Mouse (Mus musculus) G1E-ER4 (cell line): ENCODE measurements around the gene Fzr1. TPM values are rescaled to one million over a fixed set of nuclear protein-coding genes. Genes with fewer than 3 reads are reported as not detected.

Source experiments
- GATA1 ChIP-seq: IDR thresholded peaks from one replicate; pipeline ENCODE4 v1.8.0; 2012; ENCODE audit warnings: low read length, inconsistent platforms
- polyA plus RNA-seq: library from polyadenylated mRNA; stranded (reverse); fragments of >175 nt; gene quantifications from 2 replicates; pipeline ENCODE4 v1.2.3, GENCODE M21; 2012

Gene Fzr1
- polyA plus RNA-seq, 1 experiment = 111 TPM

DNA sequence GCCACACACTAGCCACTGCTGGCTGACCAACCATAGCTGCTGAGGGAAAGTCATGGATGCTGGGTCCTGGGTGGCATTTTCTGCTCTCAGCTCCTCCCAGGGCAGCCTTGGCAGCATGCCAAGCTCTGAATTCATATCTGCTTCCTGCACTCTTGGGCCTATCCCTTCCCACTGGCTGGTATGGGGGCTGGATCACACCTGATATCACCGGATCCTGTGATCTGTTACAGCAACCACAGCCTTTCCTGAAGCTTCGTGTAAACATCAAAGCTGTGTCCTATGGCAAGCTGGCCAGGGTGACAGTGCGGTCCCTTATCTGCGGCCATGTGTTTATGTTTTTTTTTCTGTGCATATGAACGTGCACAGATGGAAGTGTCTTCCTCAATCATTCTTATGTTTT is 3.7 kb upstream of the Fzr1 start:
- TF ChIP-seq GATA1 = peak; percentile 98

DNA sequence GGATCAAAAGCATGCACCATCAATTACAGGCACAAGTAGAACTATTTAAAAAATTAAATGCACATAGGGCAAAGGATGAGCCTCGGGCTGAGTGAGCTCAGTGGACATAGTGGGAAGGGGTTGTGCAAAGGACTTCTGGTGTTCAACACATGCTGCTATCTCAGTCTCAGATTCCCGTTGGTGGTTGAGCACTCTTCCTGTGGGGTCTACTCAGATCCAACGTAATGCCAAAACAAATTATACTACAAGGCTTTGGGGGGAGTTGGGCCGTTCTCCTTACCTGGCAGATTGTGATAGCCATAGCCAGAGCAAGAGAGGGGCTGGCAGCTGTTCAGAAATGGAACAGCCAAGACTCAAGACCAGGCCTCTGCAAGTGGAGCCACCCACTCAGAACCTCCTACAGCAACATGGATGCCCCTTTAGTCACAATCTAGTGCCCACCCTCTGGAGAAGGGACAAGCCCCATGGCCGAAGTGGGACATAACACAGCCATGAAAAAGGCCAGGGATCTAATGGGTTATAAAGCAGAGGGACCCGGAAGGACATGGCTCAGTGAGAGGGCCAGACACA is 1.6 kb upstream of the Fzr1 start:
- TF ChIP-seq GATA1 = no peak

DNA sequence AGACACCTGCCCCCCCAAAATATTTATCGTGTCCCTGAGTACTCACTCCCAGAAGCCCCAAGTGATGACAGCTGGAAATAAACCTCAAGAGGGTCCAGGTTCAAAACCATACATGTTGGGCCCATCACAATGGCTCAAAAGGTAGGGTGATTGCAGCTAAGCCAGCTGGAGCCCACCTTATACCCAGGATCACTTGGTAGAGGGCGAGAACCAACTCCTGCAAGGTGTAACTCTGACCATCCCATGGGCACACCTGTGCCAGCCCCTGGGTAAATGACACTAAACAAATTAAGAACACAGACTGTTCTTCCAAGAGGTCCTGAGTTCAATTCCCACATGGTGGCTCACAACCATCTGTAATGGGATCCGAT is 852 bp upstream of the Fzr1 start:
- no peak for TF ChIP-seq GATA1

DNA sequence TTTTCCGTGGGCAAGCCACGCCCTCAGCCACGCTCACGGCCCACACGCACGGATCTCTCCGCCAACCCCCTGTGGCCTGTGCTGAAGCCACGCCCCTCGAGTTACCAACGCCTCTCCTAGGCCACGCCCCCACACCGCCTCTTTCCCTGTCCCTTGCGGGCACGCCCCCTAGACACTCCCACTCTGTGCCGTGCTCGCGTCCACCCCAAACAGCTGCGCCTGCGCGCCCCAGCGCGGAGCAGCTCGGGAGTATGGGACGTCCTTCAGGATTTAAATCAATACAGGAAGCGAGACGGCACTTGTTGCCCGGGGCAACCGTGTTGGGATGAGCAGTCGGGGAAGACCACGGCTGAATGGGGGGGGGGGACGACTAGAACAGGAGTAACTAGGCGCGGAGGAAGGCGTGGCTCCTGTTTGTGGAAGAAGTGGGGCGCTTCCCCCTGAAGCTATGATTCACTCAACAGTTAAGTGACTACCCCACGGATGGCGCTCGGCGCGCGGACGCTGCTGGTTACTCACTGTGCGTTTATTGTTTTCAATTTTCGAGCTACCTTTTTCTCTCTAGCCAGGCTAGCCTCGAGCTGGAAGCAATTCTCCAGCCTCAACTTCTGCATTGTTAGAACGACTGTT is 352 bp upstream of the Fzr1 start:
- TF ChIP-seq GATA1 = no peak

DNA sequence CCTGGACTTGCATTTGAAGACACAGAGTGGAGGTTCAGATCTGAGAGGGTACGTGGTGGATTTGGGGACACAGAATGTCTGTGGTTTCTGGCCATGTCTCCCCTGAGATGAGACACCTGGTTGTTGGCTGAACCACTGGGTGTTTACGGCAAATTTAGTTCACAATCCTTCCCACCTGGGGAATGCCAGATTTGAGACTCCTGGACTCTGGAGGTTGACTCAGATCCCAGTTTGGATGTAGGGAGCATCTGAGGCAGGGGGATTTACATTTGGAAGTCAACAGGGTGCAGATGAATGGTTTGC is 1.0 kb downstream of the Fzr1 start:
- TF ChIP-seq GATA1 = no peak

DNA sequence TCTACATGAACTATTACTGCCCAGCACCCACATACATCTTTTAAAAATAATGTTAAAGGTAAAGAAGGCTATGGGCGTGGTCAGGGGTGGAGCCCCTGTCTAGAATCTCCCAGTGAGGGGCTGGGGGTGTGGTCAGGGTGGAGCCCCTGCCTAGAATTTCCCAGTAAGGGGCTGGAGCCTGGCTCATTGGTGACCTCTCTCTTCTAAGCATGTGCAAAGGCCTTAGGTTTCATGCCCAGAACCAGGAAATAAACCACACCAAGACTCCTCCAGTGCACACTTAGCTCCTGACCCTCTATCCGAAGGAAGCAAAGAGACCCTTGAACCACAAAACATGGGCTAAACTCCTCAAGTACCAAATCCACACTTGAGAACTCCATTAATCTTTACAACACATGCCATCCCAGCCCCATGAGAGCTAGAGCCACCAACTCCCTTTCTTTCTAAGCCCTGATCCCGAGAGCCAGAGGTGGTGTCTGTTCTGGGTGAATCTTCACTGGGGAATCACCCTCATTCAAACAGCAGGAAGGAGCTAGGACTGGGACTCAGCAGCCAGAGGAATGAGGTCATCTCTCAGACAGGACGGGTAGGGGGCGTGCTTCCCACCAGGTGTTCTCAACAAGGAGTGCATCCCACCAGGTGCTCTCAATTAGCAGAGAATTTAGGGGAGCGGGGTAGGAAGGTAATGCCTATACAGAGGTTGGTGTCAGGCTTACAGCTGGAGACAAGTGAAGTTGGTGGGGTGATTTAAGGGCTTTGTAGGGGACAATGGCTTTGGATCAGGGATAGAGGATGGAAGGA is 1.6 kb downstream of the Fzr1 start:
- TF ChIP-seq GATA1 = no peak

DNA sequence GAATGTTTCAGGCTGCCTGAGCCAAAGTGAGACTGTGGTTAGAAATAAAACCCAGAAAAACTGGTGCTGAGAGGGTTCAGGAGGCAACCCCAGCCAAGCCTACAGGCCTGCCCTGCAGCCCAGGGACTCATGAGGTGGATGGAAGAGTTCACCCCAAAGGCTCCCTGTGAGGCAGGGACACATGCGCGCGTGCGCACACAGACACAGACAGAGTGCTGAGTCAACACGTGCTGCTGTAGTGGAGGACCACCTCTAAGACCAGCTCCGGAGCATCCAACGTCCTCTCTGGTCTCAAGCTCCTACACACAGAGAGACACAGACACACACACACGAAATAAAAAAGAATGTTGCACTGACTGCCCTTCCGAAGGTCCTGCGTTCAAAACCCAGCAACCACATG is 3.0 kb downstream of the Fzr1 start:
- no peak for TF ChIP-seq GATA1

DNA sequence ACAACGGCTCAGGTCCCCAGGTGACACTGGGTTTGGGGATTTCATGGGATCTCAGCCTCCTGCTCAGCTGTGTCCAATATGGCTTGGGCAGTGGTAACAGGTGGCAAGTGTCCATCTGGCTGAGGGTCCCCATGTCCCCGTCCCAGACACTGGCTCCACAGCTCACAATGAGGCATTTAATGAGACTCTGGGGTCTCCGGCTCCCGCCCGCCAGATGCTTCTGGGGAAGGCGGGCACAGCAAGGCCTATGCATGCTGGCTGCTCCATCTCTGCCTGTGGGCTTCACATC is 11.2 kb downstream of the Fzr1 start:
- TF ChIP-seq GATA1 = no peak

DNA sequence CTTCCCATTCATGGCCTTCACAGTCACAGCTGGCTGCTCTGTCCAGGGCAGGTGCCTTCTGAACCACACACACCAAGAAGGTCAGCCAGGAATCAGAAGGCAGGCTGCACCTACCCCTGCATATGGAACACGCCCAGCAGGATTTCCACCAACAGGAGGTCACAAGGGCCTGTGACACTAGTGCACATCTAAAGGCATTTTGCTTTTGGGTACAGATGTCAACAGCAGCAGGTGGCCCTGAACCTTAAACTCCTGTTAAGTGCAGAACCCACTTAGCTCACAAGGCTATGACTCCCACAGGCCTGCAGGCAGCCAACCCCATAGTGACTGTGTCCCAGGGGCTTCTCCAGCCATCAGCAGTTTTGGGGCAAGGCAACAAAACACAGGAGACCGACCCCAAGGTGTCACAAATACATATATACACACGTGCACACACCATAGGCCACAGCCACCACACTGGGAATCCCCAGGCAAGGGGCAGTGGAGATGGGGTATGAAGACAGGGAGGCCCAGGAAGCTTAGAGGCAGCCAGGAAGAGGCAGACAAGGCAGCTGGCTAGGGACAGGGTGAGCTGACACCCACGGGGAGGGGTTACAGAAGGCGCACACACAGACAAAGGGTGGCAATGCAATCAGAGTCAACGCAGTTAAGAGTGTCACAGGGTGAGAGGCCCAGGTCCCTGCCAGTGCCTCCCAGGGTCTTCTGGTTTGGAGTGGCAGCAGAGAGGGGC is 11.7 kb downstream of the Fzr1 start:
- TF ChIP-seq GATA1 = no peak

DNA sequence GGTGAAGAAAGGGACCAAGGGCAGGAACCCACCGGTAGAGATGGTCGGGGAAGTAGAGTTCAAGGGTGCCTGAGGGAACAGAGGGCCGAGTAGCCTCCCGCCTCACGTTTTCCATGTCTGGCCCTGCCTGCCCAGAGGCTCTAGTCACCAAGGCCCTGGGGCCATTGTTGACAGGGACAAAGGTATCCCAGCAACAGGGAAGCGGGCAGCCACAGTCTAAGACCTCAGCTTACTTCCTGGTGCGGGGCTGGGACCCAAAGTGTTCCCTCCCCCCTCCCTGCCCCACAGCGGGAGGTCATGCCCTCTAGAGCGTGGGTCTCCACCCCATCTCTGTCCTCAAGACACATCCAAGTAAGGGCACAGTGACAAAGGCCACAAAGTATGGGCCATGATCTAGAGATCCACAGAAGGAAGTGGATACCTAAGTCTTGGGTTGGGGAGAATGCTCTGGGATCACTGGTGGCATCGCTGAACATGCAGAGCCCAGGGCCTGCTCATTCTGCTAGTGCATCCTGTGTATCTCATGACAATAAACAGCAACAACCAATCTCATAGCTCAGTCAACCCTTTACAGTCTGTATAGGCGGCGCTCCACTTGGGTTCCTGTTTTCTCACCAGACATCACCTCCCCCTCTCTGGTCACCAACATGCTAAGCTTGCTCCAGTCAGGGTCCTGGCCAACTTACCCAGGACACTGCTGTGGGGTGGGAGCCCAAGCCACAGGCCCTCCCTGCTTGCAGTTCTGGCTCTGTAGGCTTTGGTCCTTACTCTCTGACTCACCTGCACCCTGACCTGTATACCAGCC is 12.4 kb downstream of the Fzr1 start, which contains the start of gene 4930404N11Rik:
Gene 4930404N11Rik, minus strand, starts transcription at position 145 of the 805 bp plus-strand sequence.
- TF ChIP-seq GATA1 = no peak

DNA sequence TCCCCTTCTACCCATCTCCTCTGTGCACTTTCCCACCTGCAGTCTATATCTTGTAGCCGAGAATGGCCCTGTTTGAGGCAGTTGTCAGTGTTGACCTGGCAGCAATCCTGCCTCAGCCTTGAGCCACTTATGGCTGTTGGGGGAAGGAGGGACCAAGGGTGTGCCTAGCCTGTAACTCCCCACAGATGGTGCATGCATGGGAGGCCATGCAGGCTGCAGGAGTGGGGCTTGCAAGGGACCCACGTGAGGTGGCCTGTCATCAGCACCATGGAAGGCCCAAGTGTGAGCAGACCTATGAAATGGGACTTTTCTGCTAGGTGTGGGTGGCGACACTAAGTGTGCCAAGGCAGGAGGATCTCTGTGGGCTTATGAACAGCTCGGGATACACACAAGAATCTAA is 13.2 kb downstream of the Fzr1 start:
- no peak for TF ChIP-seq GATA1

DNA sequence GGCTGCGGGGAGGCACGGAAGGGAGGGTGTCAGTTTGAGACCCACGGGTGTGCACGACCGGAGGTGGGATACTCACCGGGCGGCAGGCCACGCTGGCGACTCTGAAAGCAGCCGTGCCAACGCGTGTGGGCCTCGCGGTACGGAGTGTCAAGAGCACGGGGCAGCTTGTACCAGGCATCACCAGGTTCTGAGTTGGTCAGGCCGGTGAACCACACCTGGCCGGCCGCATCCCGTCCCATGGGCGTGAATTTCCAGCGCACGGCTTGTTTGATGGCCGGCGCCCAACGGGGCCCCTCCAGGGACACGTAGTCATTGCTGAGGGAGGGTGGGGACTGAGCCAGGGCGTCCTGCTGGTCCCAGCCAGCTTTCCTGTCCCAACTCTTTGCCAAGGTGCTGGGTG is 13.7 kb downstream of the Fzr1 start:
- no peak for TF ChIP-seq GATA1

DNA sequence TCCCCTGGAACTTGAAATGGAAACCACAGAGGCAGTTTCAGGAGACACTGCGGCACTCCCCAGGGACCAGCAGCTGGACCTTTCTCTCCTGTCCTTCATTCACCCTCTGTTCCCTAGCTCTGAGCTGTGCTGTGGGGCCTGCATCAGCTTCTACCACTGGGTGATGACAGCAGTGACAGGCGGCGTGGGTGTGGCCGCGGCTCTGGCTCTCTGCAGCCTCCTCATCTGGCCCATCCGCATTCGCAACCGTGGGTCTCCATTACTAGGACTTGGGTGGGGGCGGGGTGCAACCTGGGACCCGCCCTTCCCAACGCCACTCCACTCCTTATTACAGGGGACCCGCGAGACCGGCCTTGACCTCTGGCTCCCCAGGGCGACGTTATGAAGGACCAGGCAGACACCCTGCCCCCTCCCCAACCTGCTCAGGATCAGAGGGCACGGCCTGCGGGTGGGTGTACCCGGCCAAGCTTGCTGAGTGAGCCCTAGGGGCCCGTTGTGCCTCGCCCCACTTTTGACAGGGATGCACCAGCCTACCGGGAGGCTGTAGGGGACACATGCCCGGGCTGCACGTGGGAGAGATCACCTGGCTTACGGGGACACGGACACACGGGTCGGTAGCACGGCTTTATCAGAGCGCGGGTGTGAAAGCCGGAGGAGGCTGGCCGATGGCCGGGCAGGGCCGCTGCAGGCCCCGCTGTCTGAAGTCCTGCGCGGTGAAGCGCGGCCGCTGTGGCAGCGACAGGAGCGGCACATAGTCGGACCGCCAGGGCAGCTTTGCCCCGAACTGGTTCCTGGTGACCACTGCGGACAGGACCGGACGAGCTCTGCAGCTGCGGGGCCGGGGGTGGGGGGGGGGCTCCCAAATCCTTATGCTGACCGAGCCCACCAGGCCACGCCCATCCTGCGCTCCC is 14.6 kb downstream of the Fzr1 start:
- TF ChIP-seq GATA1 = no peak

DNA sequence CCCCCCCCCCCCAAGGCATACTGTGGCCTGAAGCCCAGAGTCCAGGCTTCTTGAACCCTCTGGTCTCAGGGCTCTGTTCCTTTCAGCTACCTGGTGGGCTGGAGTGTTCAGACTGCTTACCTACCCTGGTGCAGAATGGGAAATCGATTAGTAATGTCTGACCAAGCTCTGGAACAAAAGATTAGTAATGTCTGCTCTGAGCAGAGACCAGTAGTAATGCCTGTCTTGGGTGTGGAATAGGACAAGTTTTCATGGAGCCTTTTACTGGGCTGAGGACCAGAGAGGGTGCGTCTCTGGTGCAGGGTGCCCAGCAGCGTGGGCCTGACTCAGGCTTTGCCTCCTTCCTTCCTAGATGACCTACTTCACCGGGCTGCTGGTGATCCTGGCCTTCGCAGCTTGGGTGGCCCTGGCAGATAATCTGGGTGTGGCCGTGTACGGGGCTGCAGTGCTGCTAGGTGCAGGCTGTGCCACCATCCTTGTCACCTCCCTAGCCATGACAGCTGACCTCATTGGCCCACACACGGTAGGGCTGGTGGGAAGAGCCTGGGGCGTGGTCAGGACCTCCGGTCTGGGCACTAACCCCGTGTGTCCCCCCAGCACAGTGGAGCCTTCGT is 15.9 kb downstream of the Fzr1 start:
- no peak for TF ChIP-seq GATA1
